Mouse (Mus musculus): ENCODE results near the gene Serpinb6b. TPM values are rescaled to one million over a fixed set of nuclear protein-coding genes. Genes with fewer than 3 reads are reported as not detected.
A peak's percentile ranks its signal among the peaks of the same experiment; 100 is the strongest.

The Serpinb6b gene
- polyA plus RNA-seq, 1 experiment from 2014 or later = 1.8 TPM

- no peaks in the 10 kb centered on the region for H3K36me3 ChIP-seq (ENCODE audit: control insufficient read depth, insufficient read depth, low read length)
- no peak overlapping the region for H3K4me2 ChIP-seq (ENCODE audit: low read length)
- ATAC-seq (no peak), DNase-seq (ENCODE audit: low spot score) (no peak)
- H3K9ac ChIP-seq (ENCODE audit: low read length) = no peak overlapping the region
- no peak overlapping the region for H3K4me3 ChIP-seq (ENCODE audit: low read depth, low read length)
- H3K4me1 ChIP-seq (ENCODE audit: control insufficient read depth, insufficient read depth, low read length) = no peaks in the 10 kb centered on the region
- H3K9me3 ChIP-seq (replicated peaks; ENCODE audit: control insufficient read depth, low read length) = no peaks in the 10 kb centered on the region
- H3K27ac ChIP-seq (ENCODE audit: low read depth, low read length) = no peak overlapping the region
- H3K27me3 ChIP-seq (replicated peaks; ENCODE audit: control insufficient read depth, insufficient read depth, low read length) = no peaks in the 10 kb centered on the region
- 85% methylated on average over 4 of the region's 4 CpGs for WGBS
Observed at GRCm38 (mm10) chr13:32995051-32995450, 30.0 kb downstream of the Serpinb6b start.

GRCm38 (mm10) chr13:33001341-33001740 is 36.3 kb downstream of the Serpinb6b start:
- H3K4me2 ChIP-seq (ENCODE audit: low read length) = no peak overlapping the region
- H3K27me3 ChIP-seq (replicated peaks; ENCODE audit: control insufficient read depth, insufficient read depth, low read length) = no peaks in the 10 kb centered on the region
- ATAC-seq = no peak
- H3K36me3 ChIP-seq (ENCODE audit: control insufficient read depth, insufficient read depth, low read length) = no peaks in the 10 kb centered on the region
- 88% methylated on average over 5 of the region's 5 CpGs for WGBS
- no peak overlapping the region for H3K27ac ChIP-seq (ENCODE audit: low read depth, low read length)
- DNase-seq (ENCODE audit: low spot score) = no peak
- no peaks in the 10 kb centered on the region for H3K4me1 ChIP-seq (ENCODE audit: control insufficient read depth, insufficient read depth, low read length)
- H3K9ac ChIP-seq (ENCODE audit: low read length) = no peak overlapping the region
- no peak overlapping the region for H3K4me3 ChIP-seq (ENCODE audit: low read depth, low read length)
- no peaks in the 10 kb centered on the region for H3K9me3 ChIP-seq (replicated peaks; ENCODE audit: control insufficient read depth, low read length)

GRCm38 (mm10) chr13:33002950-33003349 is 37.9 kb downstream of the Serpinb6b start, which contains the start of gene Serpinb9:
TSS of gene Serpinb9 (plus strand) at chr13:33003250.
- no peaks in the 10 kb centered on the region for H3K36me3 ChIP-seq (ENCODE audit: control insufficient read depth, insufficient read depth, low read length)
- ATAC-seq (no peak), DNase-seq (ENCODE audit: low spot score) (no peak)
- no peaks in the 10 kb centered on the region for H3K27me3 ChIP-seq (replicated peaks; ENCODE audit: control insufficient read depth, insufficient read depth, low read length)
- no peak within 1 kb of the TSS for H3K27ac ChIP-seq (ENCODE audit: low read depth, low read length)
- H3K9me3 ChIP-seq (replicated peaks; ENCODE audit: control insufficient read depth, low read length) = no peaks in the 10 kb centered on the region
- no peaks in the 10 kb centered on the region for H3K4me1 ChIP-seq (ENCODE audit: control insufficient read depth, insufficient read depth, low read length)
- 0 out of 2 replicates have a peak within 1 kb of the TSS, but pooled peaks have one; percentile 47 for H3K9ac ChIP-seq (ENCODE audit: low read length)
- peak within 1 kb of the TSS; percentile 39; the same call in 1 of the 2 replicates for H3K4me2 ChIP-seq (ENCODE audit: low read length)
- H3K4me3 ChIP-seq (ENCODE audit: low read depth, low read length) = no peak within 1 kb of the TSS
- 79% methylated on average over 3 of the region's 3 CpGs for WGBS

- Histone ChIP-seq H3K4me1 (ENCODE audit: control insufficient read depth, insufficient read depth, low read length) (no peaks in the 10 kb centered on the region), H3K36me3 (ENCODE audit: control insufficient read depth, insufficient read depth, low read length) (no peaks in the 10 kb centered on the region), H3K9ac (ENCODE audit: low read length) (peak overlapping the region; percentile 47; the same call in 1 of the 2 replicates), H3K4me3 (ENCODE audit: low read depth, low read length) (peak overlapping the region; percentile 16; the same call in 1 of the 2 replicates), H3K9me3 (replicated peaks; ENCODE audit: control insufficient read depth, low read length) (no peaks in the 10 kb centered on the region), H3K4me2 (ENCODE audit: low read length) (peak overlapping the region; percentile 39), H3K27me3 (replicated peaks; ENCODE audit: control insufficient read depth, insufficient read depth, low read length) (no peaks in the 10 kb centered on the region), H3K27ac (ENCODE audit: low read depth, low read length) (no peak overlapping the region)
- 72% methylated on average over 9 of the region's 9 CpGs for WGBS
- ATAC-seq (no peak), DNase-seq (ENCODE audit: low spot score) (no peak)
Observed at GRCm38 (mm10) chr13:33003523-33004413, 38.8 kb downstream of the Serpinb6b start.

- ATAC-seq = peak; percentile 61; the same call in 1 of the 2 replicates
- WGBS = 23% methylated on average over 12 of the region's 12 CpGs
- no peaks in the 10 kb centered on the region for H3K27me3 ChIP-seq (replicated peaks; ENCODE audit: control insufficient read depth, insufficient read depth, low read length)
- peak overlapping the region; percentile 16 for H3K4me3 ChIP-seq (ENCODE audit: low read depth, low read length)
- no peaks in the 10 kb centered on the region for H3K36me3 ChIP-seq (ENCODE audit: control insufficient read depth, insufficient read depth, low read length)
- H3K4me1 ChIP-seq (ENCODE audit: control insufficient read depth, insufficient read depth, low read length) = no peaks in the 10 kb centered on the region
- H3K4me2 ChIP-seq (ENCODE audit: low read length) = peak overlapping the region; percentile 39
- no peaks in the 10 kb centered on the region for H3K9me3 ChIP-seq (replicated peaks; ENCODE audit: control insufficient read depth, low read length)
- H3K9ac ChIP-seq (ENCODE audit: low read length) = peak overlapping the region; percentile 47; the same call in 1 of the 2 replicates
- peak; percentile 42 for DNase-seq (ENCODE audit: low spot score)
- no peak overlapping the region for H3K27ac ChIP-seq (ENCODE audit: low read depth, low read length)
Observed at GRCm38 (mm10) chr13:33004414-33005105, 39.6 kb downstream of the Serpinb6b start.

- H3K27ac ChIP-seq (ENCODE audit: low read depth, low read length) = no peak overlapping the region
- H3K4me1 ChIP-seq (ENCODE audit: control insufficient read depth, insufficient read depth, low read length) = no peaks in the 10 kb centered on the region
- H3K36me3 ChIP-seq (ENCODE audit: control insufficient read depth, insufficient read depth, low read length) = no peaks in the 10 kb centered on the region
- no peak for ATAC-seq
- H3K27me3 ChIP-seq (replicated peaks; ENCODE audit: control insufficient read depth, insufficient read depth, low read length) = no peaks in the 10 kb centered on the region
- no peak overlapping the region for H3K9ac ChIP-seq (ENCODE audit: low read length)
- no peaks in the 10 kb centered on the region for H3K9me3 ChIP-seq (replicated peaks; ENCODE audit: control insufficient read depth, low read length)
- no peak for DNase-seq (ENCODE audit: low spot score)
- H3K4me2 ChIP-seq (ENCODE audit: low read length) = no peak overlapping the region
- no peak overlapping the region for H3K4me3 ChIP-seq (ENCODE audit: low read depth, low read length)
- WGBS = 72% methylated on average over 2 of the region's 2 CpGs
Observed at GRCm38 (mm10) chr13:33005501-33006075, 40.6 kb downstream of the Serpinb6b start.

- ATAC-seq = no peak
- no peaks in the 10 kb centered on the region for H3K36me3 ChIP-seq (ENCODE audit: control insufficient read depth, insufficient read depth, low read length)
- 86% methylated on average over 3 of the region's 3 CpGs for WGBS
- H3K9ac ChIP-seq (ENCODE audit: low read length) = no peak overlapping the region
- no peak overlapping the region for H3K27ac ChIP-seq (ENCODE audit: low read depth, low read length)
- H3K4me3 ChIP-seq (ENCODE audit: low read depth, low read length) = no peak overlapping the region
- no peaks in the 10 kb centered on the region for H3K9me3 ChIP-seq (replicated peaks; ENCODE audit: control insufficient read depth, low read length)
- H3K27me3 ChIP-seq (replicated peaks; ENCODE audit: control insufficient read depth, insufficient read depth, low read length) = no peaks in the 10 kb centered on the region
- no peak overlapping the region for H3K4me2 ChIP-seq (ENCODE audit: low read length)
- DNase-seq (ENCODE audit: low spot score) = no peak
- no peaks in the 10 kb centered on the region for H3K4me1 ChIP-seq (ENCODE audit: control insufficient read depth, insufficient read depth, low read length)
Observed at GRCm38 (mm10) chr13:33006555-33006954, 41.5 kb downstream of the Serpinb6b start.

- ATAC-seq (no peak), DNase-seq (ENCODE audit: low spot score) (no peak)
- H3K9me3 ChIP-seq (replicated peaks; ENCODE audit: control insufficient read depth, low read length) = no peaks in the 10 kb centered on the region
- H3K36me3 ChIP-seq (ENCODE audit: control insufficient read depth, insufficient read depth, low read length) = no peaks in the 10 kb centered on the region
- H3K4me1 ChIP-seq (ENCODE audit: control insufficient read depth, insufficient read depth, low read length) = no peaks in the 10 kb centered on the region
- WGBS = 76% methylated on average over 1 of the region's 1 CpGs
- H3K4me2 ChIP-seq (ENCODE audit: low read length) = no peak overlapping the region
- H3K4me3 ChIP-seq (ENCODE audit: low read depth, low read length) = no peak overlapping the region
- no peak overlapping the region for H3K9ac ChIP-seq (ENCODE audit: low read length)
- H3K27ac ChIP-seq (ENCODE audit: low read depth, low read length) = no peak overlapping the region
- no peaks in the 10 kb centered on the region for H3K27me3 ChIP-seq (replicated peaks; ENCODE audit: control insufficient read depth, insufficient read depth, low read length)
Observed at GRCm38 (mm10) chr13:33012395-33012794, 47.4 kb downstream of the Serpinb6b start.
